In the genomic region with DNA sequence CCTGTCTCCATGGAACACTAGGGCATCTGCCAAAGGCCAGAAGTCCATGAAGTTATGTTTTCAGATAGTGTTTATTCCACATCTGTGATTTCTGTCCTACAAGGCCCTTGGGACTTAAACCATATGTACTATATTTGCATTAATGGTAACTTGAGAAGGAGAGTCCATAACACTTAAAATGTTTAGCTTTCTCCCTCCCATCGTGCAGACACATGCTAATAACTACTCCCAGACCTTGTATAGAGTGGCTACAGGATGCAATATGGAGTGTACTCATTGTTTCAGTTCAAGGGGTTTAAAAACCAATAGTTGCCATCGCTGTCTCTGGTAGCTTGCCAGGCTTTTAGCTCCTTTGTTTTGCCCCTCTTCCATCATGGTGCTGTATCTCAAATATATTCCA, we compare ENCODE assay signal across 24 mouse cellular contexts.
DNase-seq lines count a peak whose midpoint lies in the region; ATAC-seq lines count a peak whose summit lies in the region.
"Had no signal": no experiment of that assay in that cellular context is flagged by ENCODE, and none has a peak within 500 bp of the region (broad histone marks: within the 10 kb centered on the region; RNA-seq: fewer than 3 reads in every experiment).

No protein-coding gene starts in this region.

- no peaks in the 10 kb centered on the region for H3K9me3 ChIP-seq in limb, embryonic 13.5 days
- no peaks in the 10 kb centered on the region for H3K9me3 ChIP-seq in limb, embryonic 10.5 days (replicated peaks)
- H3K9me3 ChIP-seq in forebrain, embryonic 10.5 days, result no peaks in the 10 kb centered on the region
- H3K9me3 ChIP-seq: embryonic facial prominence, embryonic 13.5 days; hindbrain, embryonic 12.5 days; hindbrain, embryonic 15.5 days; intestine, embryonic 15.5 days had no signal

- H3K36me3 ChIP-seq in limb, embryonic 13.5 days, result no peaks in the 10 kb centered on the region
- no peaks in the 10 kb centered on the region for H3K36me3 ChIP-seq in limb, embryonic 10.5 days
- no peaks in the 10 kb centered on the region for H3K36me3 ChIP-seq in forebrain, embryonic 10.5 days (replicated peaks)
- H3K36me3 ChIP-seq: embryonic facial prominence, embryonic 13.5 days; hindbrain, embryonic 12.5 days; hindbrain, embryonic 15.5 days; intestine, embryonic 15.5 days had no signal

- no peak for DNase-seq in limb, embryonic 10.5 days (ENCODE audit: low spot score)
- DNase-seq in embryo, embryonic 10.5 days (ENCODE audit: low spot score), result peak; percentile 12
- DNase-seq in embryo, embryonic 11 days, result peak; percentile 35
- DNase-seq in hindlimb bud, embryonic 11.5 days (ENCODE audit: extremely low spot score, low read depth, low spot score), result peak; percentile 22
- DNase-seq in frontal cortex, postnatal 10 days (ENCODE audit: low spot score in 2 of 2), result no peak
- no peak for DNase-seq in forebrain, embryonic 10.5 days (ENCODE audit: extremely low spot score, low spot score)
- no peak for DNase-seq in cerebellum, adult 9-10 months
- DNase-seq: adrenal gland, adult 2 months; adrenal gland, postnatal 14 days; cerebellum, adult 11 months; cerebellum, adult 2 months; cerebellum, postnatal 10 days; cerebellum, postnatal 36 days; gastrocnemius, adult 2 months; gastrocnemius, postnatal 14 days; heart, adult 11 months had no signal

- H3K27ac ChIP-seq in limb, embryonic 13.5 days, result no peak overlapping the region
- no peak overlapping the region for H3K27ac ChIP-seq in limb, embryonic 10.5 days
- no peak overlapping the region for H3K27ac ChIP-seq in forebrain, embryonic 10.5 days
- H3K27ac ChIP-seq: embryonic facial prominence, embryonic 13.5 days; gastrocnemius, adult 2 months; hindbrain, embryonic 12.5 days; hindbrain, embryonic 15.5 days; intestine, embryonic 15.5 days had no signal

- no peaks in the 10 kb centered on the region for H3K27me3 ChIP-seq in limb, embryonic 13.5 days
- H3K27me3 ChIP-seq in limb, embryonic 10.5 days (ENCODE audit: low read depth, poor library complexity, severe bottlenecking), result no peaks in the 10 kb centered on the region
- no peaks in the 10 kb centered on the region for H3K27me3 ChIP-seq in forebrain, embryonic 10.5 days (ENCODE audit: poor library complexity, severe bottlenecking)
- H3K27me3 ChIP-seq: embryonic facial prominence, embryonic 13.5 days; hindbrain, embryonic 12.5 days; hindbrain, embryonic 15.5 days; intestine, embryonic 15.5 days had no signal

- H3K4me3 ChIP-seq in limb, embryonic 13.5 days, result no peak overlapping the region
- H3K4me3 ChIP-seq in limb, embryonic 10.5 days, result no peak overlapping the region
- no peak overlapping the region for H3K4me3 ChIP-seq in forebrain, embryonic 10.5 days
- H3K4me3 ChIP-seq: embryonic facial prominence, embryonic 13.5 days; gastrocnemius, adult 2 months; hindbrain, embryonic 12.5 days; hindbrain, embryonic 15.5 days; intestine, embryonic 15.5 days had no signal

- H3K9ac ChIP-seq in limb, embryonic 13.5 days, result no peak overlapping the region
- H3K9ac ChIP-seq: embryonic facial prominence, embryonic 13.5 days; hindbrain, embryonic 12.5 days; hindbrain, embryonic 15.5 days; intestine, embryonic 15.5 days had no signal

- 20% methylated on average over 2 of the region's 2 CpGs for WGBS in limb, embryonic 13.5 days
- WGBS in limb, embryonic 10.5 days, result 50% methylated on average over 2 of the region's 2 CpGs
- 73% methylated on average over 2 of the region's 2 CpGs for WGBS in forebrain, embryonic 10.5 days

- ATAC-seq in limb, embryonic 13.5 days (ENCODE audit: low FRiP score, low read depth), result peak; percentile 61; the same call in 1 of the 2 replicates
- ATAC-seq: CD4-positive, CD25-positive, alpha-beta regulatory T cell, adult 4 months; forebrain, embryonic 14.5 days; intestine, embryonic 15.5 days had no signal

- peaks cover 8% of the 10 kb centered on the region; the same call in 1 of the 2 replicates for H3K4me1 ChIP-seq in limb, embryonic 13.5 days
- H3K4me1 ChIP-seq in limb, embryonic 10.5 days, result peaks cover 7% of the 10 kb centered on the region; the same call in 1 of the 2 replicates
- no peaks in the 10 kb centered on the region for H3K4me1 ChIP-seq in forebrain, embryonic 10.5 days
- H3K4me1 ChIP-seq: hindbrain, embryonic 12.5 days; hindbrain, embryonic 15.5 days; intestine, embryonic 15.5 days had no signal

- H3K4me2 ChIP-seq in limb, embryonic 13.5 days (replicated peaks), result no peak overlapping the region
- H3K4me2 ChIP-seq: embryonic facial prominence, embryonic 13.5 days; heart, embryonic 11.5 days; hindbrain, embryonic 12.5 days; hindbrain, embryonic 15.5 days; intestine, embryonic 15.5 days had no signal

Comparison
In these comparisons a context has a peak if more than half of its experiments do, and no peak if none do; other contexts are left out.
1. DNase-seq: peak in embryo, embryonic 10.5 days (single experiment), embryo, embryonic 11 days (single experiment) and hindlimb bud, embryonic 11.5 days (single experiment); none in limb, embryonic 10.5 days (single experiment), frontal cortex, postnatal 10 days (0 of 2), forebrain, embryonic 10.5 days (single experiment) and cerebellum, adult 9-10 months (single experiment).